Mouse (Mus musculus): ENCODE results near the gene Ntpcr.

The Ntpcr gene

GRCm38 (mm10) chr8:125729746-125730145 lies at the start of gene Ntpcr:
TSS of gene Ntpcr (plus strand) at chr8:125729963.
- no peak for DNase-seq (ENCODE audit: low read depth)

- DNase-seq (ENCODE audit: low read depth): no peak
These were observed 48.8 kb upstream of the Ntpcr start for GRCm38 (mm10) chr8:125680851-125681408.

- no peak for DNase-seq (ENCODE audit: low read depth)
These were observed 44.5 kb upstream of the Ntpcr start for GRCm38 (mm10) chr8:125685216-125685760.

- no peak for DNase-seq (ENCODE audit: low read depth)
These were observed 43.4 kb upstream of the Ntpcr start for GRCm38 (mm10) chr8:125686221-125686865.

GRCm38 (mm10) chr8:125690166-125690915 lies 39.4 kb upstream of the Ntpcr start:
- DNase-seq (ENCODE audit: low read depth): no peak

- no peak for DNase-seq (ENCODE audit: low read depth)
These were observed 38.8 kb upstream of the Ntpcr start for GRCm38 (mm10) chr8:125690961-125691360.

GRCm38 (mm10) chr8:125692447-125692846 lies 37.3 kb upstream of the Ntpcr start:
- DNase-seq (ENCODE audit: low read depth): no peak

- DNase-seq (ENCODE audit: low read depth): no peak
These were observed 36.6 kb upstream of the Ntpcr start for GRCm38 (mm10) chr8:125693197-125693596.

- no peak for DNase-seq (ENCODE audit: low read depth)
These were observed 33.8 kb upstream of the Ntpcr start for GRCm38 (mm10) chr8:125695951-125696350.

GRCm38 (mm10) chr8:125699391-125700025 lies 30.3 kb upstream of the Ntpcr start:
- no peak for DNase-seq (ENCODE audit: low read depth)

GRCm38 (mm10) chr8:125700407-125700806 lies 29.4 kb upstream of the Ntpcr start:
- DNase-seq (ENCODE audit: low read depth): no peak

- no peak for DNase-seq (ENCODE audit: low read depth)
These were observed 26.8 kb upstream of the Ntpcr start for GRCm38 (mm10) chr8:125702868-125703473.

GRCm38 (mm10) chr8:125704434-125704833 lies 25.3 kb upstream of the Ntpcr start:
- no peak for DNase-seq (ENCODE audit: low read depth)

- no peak for DNase-seq (ENCODE audit: low read depth)
These were observed 23.9 kb upstream of the Ntpcr start for GRCm38 (mm10) chr8:125705816-125706215.

- DNase-seq (ENCODE audit: low read depth): no peak
These were observed 20.6 kb upstream of the Ntpcr start for GRCm38 (mm10) chr8:125709171-125709570.

- no peak for DNase-seq (ENCODE audit: low read depth)
These were observed 18.2 kb upstream of the Ntpcr start for GRCm38 (mm10) chr8:125711514-125711913.

GRCm38 (mm10) chr8:125716211-125716610 lies 13.6 kb upstream of the Ntpcr start:
- DNase-seq (ENCODE audit: low read depth): no peak

GRCm38 (mm10) chr8:125716613-125717012 lies 13.2 kb upstream of the Ntpcr start:
- no peak for DNase-seq (ENCODE audit: low read depth)

GRCm38 (mm10) chr8:125718914-125719313 lies 10.8 kb upstream of the Ntpcr start:
- DNase-seq (ENCODE audit: low read depth): peak; percentile 38

- no peak for DNase-seq (ENCODE audit: low read depth)
These were observed 7.1 kb upstream of the Ntpcr start for GRCm38 (mm10) chr8:125722675-125723074.

GRCm38 (mm10) chr8:125723437-125723836 lies 6.3 kb upstream of the Ntpcr start:
- DNase-seq (ENCODE audit: low read depth): no peak
